Mouse (Mus musculus): ENCODE data around the gene Gm49358.

DNA sequence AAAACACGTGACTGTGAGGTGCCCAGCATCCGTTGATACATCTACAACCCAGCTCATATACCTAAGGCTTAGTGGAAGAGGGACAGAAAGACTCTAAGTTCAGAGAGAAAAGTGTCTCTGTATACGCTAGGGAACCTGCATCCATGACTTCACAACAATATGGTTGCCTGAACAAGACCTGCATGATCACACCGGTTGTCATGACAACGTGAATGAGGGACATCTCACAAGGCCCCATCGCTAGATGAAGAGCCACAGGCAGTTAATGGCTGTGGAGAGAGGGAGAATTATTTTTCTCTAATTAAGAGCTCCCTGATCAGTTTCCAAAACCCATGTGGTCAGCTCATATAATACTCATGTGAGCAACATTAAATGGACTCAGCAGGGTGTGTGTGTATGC, 88.4 kb downstream of the Gm49358 start:
- TF ChIP-seq POLR2A (IDR thresholded peaks at IDR 0.05; ENCODE audit: borderline replicate concordance, low read depth, low read length): no peak
- TF ChIP-seq CTCF (IDR thresholded peaks at IDR 0.05; ENCODE audit: low read depth, low read length): no peak
